Mouse (Mus musculus) forebrain, embryonic 11.5 days (tissue): ENCODE measurements at regions not wholly inside any gene's neighbourhood (a gene's known extent, or its start where the extent isn't known, plus 50 kb on each side); places are given as distances from the start of the nearest gene placed in this dataset.

ENCODE experiments used
- ATAC-seq: fragments of 200-750 bp; cut with Nextera tagmentation; replicated peaks from 2 replicates; pipeline ENCODE4 v1.8.0; 2017; ENCODE audit warnings: moderate TSS enrichment; ENCODE audit not compliant: low FRiP score
- DNase-seq: peaks from one replicate; pipeline ENCODE4 v3.0.0-alpha.2; 2017; ENCODE audit warnings: low spot score
- H3K27ac ChIP-seq: fragments of 300-500 bp; sonication (generic); 2 replicates; pipeline ENCODE4 v1.5.1; 2014; ENCODE audit warnings: low read depth, low read length
- H3K27me3 ChIP-seq: fragments of 300-500 bp; sonication (generic); 2 replicates; pipeline ENCODE4 v1.6.1; 2014; ENCODE audit warnings: mild to moderate bottlenecking, low read length, mixed read lengths; ENCODE audit not compliant: control insufficient read depth, insufficient read depth
- H3K36me3 ChIP-seq: fragments of 300-500 bp; sonication (generic); 2 replicates; pipeline ENCODE4 v1.6.1; 2014; ENCODE audit warnings: mild to moderate bottlenecking, low read length, moderate library complexity, mixed read lengths; ENCODE audit not compliant: control insufficient read depth, insufficient read depth
- H3K4me1 ChIP-seq: fragments of 300-500 bp; sonication (generic); replicated peaks from 2 replicates; pipeline ENCODE4 v1.6.1; 2014; ENCODE audit warnings: low read length, mixed read lengths; ENCODE audit not compliant: control insufficient read depth, insufficient read depth
- H3K4me2 ChIP-seq: fragments of 300-500 bp; sonication (generic); 2 replicates; pipeline ENCODE4 v1.6.1; 2014; ENCODE audit warnings: low read depth, mild to moderate bottlenecking, low read length, moderate library complexity, mixed read lengths; ENCODE audit not compliant: severe bottlenecking
- H3K4me3 ChIP-seq: fragments of 300-500 bp; sonication (generic); 2 replicates; pipeline ENCODE4 v1.5.1; 2014; ENCODE audit warnings: low read depth, low read length
- H3K9ac ChIP-seq: fragments of 300-500 bp; sonication (generic); 2 replicates; pipeline ENCODE4 v1.6.1; 2014; ENCODE audit warnings: low read length
- H3K9me3 ChIP-seq: fragments of 300-500 bp; sonication (generic); 2 replicates; pipeline ENCODE4 v1.6.1; 2016; ENCODE audit warnings: low read length, mixed read lengths; ENCODE audit not compliant: control insufficient read depth
- WGBS: fragments of 180-500 bp; shearing (Covaris S2); extraction: QIAGEN DNeasy Blood & Tissue Kit; methylation state at CpG from one replicate; pipeline ENCODE4 v1.1.7; 2014; 5-methylcytosine and 5-hydroxymethylcytosine counted together

- DNase-seq (no peak), ATAC-seq (no peak)
- Histone ChIP-seq H3K27me3 (no peaks in the 10 kb centered on the region), H3K27ac (no peak overlapping the region), H3K4me1 (no peaks in the 10 kb centered on the region), H3K4me2 (no peak overlapping the region), H3K9ac (no peak overlapping the region), H3K9me3 (no peaks in the 10 kb centered on the region), H3K4me3 (no peak overlapping the region), H3K36me3 (no peaks in the 10 kb centered on the region)
- WGBS, result 95% methylated on average over 4 of the region's 4 CpGs
Measured at GRCm38 (mm10) chr15:7497852-7498251, 99.7 kb upstream of the Egflam start.

DNA sequence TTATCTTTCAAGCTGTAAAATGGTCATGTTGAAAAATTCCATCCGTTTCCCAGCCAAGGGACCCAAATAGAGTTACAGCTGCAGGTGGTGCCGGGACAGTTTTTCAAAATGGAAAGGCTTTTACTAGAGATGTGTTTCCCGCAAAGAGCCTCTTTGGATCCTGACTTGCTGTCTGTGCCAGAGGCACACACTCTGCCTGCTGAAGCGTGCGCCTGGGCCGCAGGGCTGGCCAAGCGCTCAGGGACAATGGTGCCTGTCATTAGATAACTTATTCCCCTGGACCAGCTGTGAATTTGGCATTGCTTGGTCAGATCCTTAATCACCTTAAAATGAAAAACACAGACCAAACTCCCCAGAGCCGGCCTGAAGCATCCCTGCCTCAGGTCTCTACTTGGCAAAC lies 110.3 kb upstream of the Egflam start:
- no peak overlapping the region for H3K4me3 ChIP-seq
- H3K4me1 ChIP-seq, result no peaks in the 10 kb centered on the region
- ATAC-seq, result no peak
- H3K9ac ChIP-seq, result no peak overlapping the region
- H3K9me3 ChIP-seq, result no peaks in the 10 kb centered on the region
- no peaks in the 10 kb centered on the region for H3K27me3 ChIP-seq
- H3K36me3 ChIP-seq, result no peaks in the 10 kb centered on the region
- no peak for DNase-seq
- 75% methylated on average over 8 of the region's 8 CpGs for WGBS
- no peak overlapping the region for H3K4me2 ChIP-seq
- H3K27ac ChIP-seq, result no peak overlapping the region

DNA sequence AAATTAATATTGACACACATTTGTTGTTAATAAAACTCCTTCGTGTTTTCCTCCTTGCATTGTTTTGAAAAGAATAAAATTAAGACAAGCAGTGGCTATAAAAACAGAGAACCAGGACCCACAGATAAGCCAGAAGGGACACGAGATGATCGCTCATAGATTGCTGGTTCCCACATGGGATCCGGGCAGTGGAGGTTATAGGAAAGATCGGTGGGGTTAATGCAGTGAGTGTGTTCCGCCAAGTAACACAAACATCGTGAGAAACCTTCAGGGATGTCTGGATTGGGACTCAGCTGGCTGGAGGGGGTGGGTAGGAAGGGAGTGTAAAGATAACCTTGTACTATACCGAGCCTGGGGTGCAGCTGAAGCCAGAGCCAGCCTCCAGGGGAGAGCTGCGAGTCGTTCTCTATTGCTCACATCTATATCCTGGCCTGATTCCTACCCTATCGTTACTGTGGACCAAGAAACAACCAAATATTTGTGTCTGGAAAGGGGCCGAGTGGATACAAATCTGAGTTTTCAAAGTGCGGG lies 116.6 kb upstream of the Egflam start:
- ATAC-seq (no peak), DNase-seq (no peak)
- no peak overlapping the region for H3K4me2 ChIP-seq
- no peak overlapping the region for H3K27ac ChIP-seq
- H3K36me3 ChIP-seq, result no peaks in the 10 kb centered on the region
- WGBS, result 87% methylated on average over 13 of the region's 13 CpGs
- no peak overlapping the region for H3K9ac ChIP-seq
- no peaks in the 10 kb centered on the region for H3K27me3 ChIP-seq
- H3K4me1 ChIP-seq, result no peaks in the 10 kb centered on the region
- no peak overlapping the region for H3K4me3 ChIP-seq
- no peaks in the 10 kb centered on the region for H3K9me3 ChIP-seq

- no peak for ATAC-seq
- H3K9ac ChIP-seq, result no peak overlapping the region
- no peaks in the 10 kb centered on the region for H3K9me3 ChIP-seq
- H3K4me3 ChIP-seq, result no peak overlapping the region
- H3K4me2 ChIP-seq, result no peak overlapping the region
- DNase-seq, result no peak
- H3K4me1 ChIP-seq, result no peaks in the 10 kb centered on the region
- 84% methylated on average over 9 of the region's 9 CpGs for WGBS
- H3K27ac ChIP-seq, result no peak overlapping the region
- no peaks in the 10 kb centered on the region for H3K27me3 ChIP-seq
- H3K36me3 ChIP-seq, result no peaks in the 10 kb centered on the region
Measured at GRCm38 (mm10) chr15:7521611-7522010, 123.4 kb upstream of the Egflam start.

GRCm38 (mm10) chr15:7522902-7523786 lies 124.9 kb upstream of the Egflam start:
- no peak overlapping the region for H3K4me2 ChIP-seq
- no peaks in the 10 kb centered on the region for H3K36me3 ChIP-seq
- no peaks in the 10 kb centered on the region for H3K4me1 ChIP-seq
- no peaks in the 10 kb centered on the region for H3K27me3 ChIP-seq
- no peak overlapping the region for H3K9ac ChIP-seq
- no peaks in the 10 kb centered on the region for H3K9me3 ChIP-seq
- DNase-seq, result no peak
- WGBS, result 89% methylated on average over 14 of the region's 14 CpGs
- no peak overlapping the region for H3K4me3 ChIP-seq
- no peak for ATAC-seq
- no peak overlapping the region for H3K27ac ChIP-seq

GRCm38 (mm10) chr15:7530959-7531588 lies 132.9 kb upstream of the Egflam start:
- no peak overlapping the region for H3K4me2 ChIP-seq
- H3K27ac ChIP-seq, result no peak overlapping the region
- ATAC-seq, result no peak
- no peaks in the 10 kb centered on the region for H3K36me3 ChIP-seq
- no peaks in the 10 kb centered on the region for H3K4me1 ChIP-seq
- no peaks in the 10 kb centered on the region for H3K9me3 ChIP-seq
- H3K4me3 ChIP-seq, result no peak overlapping the region
- H3K9ac ChIP-seq, result no peak overlapping the region
- DNase-seq, result no peak
- no peaks in the 10 kb centered on the region for H3K27me3 ChIP-seq
- WGBS, result 27% methylated on average over 5 of the region's 5 CpGs

GRCm38 (mm10) chr15:7537858-7538257 lies 139.7 kb upstream of the Egflam start:
- Histone ChIP-seq H3K4me3 (no peak overlapping the region), H3K4me2 (no peak overlapping the region), H3K27ac (no peak overlapping the region), H3K27me3 (no peaks in the 10 kb centered on the region), H3K36me3 (no peaks in the 10 kb centered on the region), H3K9ac (no peak overlapping the region), H3K4me1 (no peaks in the 10 kb centered on the region), H3K9me3 (no peaks in the 10 kb centered on the region)
- ATAC-seq (no peak), DNase-seq (no peak)
- 90% methylated on average over 4 of the region's 4 CpGs for WGBS

GRCm38 (mm10) chr15:7553190-7553895 lies 155.1 kb upstream of the Egflam start:
- no peaks in the 10 kb centered on the region for H3K9me3 ChIP-seq
- H3K4me2 ChIP-seq, result no peak overlapping the region
- no peaks in the 10 kb centered on the region for H3K4me1 ChIP-seq
- WGBS, result 82% methylated on average over 2 of the region's 2 CpGs
- no peaks in the 10 kb centered on the region for H3K36me3 ChIP-seq
- no peak overlapping the region for H3K27ac ChIP-seq
- DNase-seq (no peak), ATAC-seq (no peak)
- no peak overlapping the region for H3K9ac ChIP-seq
- H3K4me3 ChIP-seq, result no peak overlapping the region
- H3K27me3 ChIP-seq, result no peaks in the 10 kb centered on the region
